Mouse (Mus musculus) cerebellum, postnatal 4 days (tissue): ENCODE results near the gene Gtdc1.

Experiments used
- DNase-seq, 2 experiments: peaks; one replicate each; pipeline ENCODE4 v3.0.0; 2022; ENCODE audit warnings: low spot score in 2 of 2, mixed read lengths in 1 of 2

Gtdc1 gene

DNA sequence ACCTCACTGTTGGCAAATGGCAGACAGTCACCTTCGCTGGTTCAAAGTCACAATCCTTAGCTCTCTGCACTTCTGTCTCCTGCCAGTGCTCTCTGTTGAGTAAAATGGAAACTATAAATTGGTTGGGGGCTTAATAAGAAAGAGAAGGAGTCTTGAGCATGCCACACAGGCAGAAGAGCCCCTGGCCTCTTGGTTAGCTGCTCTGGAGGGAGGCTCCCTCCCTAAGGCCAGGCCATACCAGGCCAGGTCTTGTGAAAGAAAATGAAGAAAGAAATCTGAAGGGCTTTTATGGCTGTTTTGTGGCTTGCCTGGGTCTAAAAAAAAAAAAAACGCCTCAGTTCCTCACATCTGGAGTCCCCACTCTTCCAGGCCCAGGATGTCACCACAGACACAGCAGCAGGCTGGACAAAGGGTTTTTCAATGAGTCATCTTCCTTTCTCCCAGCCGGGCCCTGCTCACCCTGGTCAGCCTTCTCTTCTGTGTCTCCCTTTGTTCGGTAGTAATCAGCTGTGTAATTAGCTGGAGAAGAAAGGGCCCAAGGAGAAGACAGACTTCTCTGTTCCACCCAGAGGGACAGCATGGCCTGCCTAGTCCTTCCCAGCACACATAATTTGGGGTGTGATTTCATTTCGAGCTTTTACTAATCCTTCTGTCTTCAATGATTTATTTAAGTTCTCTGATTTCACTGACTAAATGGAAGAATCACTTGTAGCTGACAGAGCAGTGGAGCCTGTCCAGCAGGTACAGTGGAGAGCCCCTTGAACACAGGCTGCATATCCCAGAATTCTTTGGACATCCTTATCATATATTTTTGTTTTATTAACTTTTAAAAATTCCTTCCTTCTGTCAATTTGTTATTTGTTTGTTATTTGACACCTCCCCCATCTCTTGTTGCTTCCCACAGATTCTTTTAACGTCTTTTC is 401.1 kb downstream of the Gtdc1 start:
- DNase-seq = no peak

DNA sequence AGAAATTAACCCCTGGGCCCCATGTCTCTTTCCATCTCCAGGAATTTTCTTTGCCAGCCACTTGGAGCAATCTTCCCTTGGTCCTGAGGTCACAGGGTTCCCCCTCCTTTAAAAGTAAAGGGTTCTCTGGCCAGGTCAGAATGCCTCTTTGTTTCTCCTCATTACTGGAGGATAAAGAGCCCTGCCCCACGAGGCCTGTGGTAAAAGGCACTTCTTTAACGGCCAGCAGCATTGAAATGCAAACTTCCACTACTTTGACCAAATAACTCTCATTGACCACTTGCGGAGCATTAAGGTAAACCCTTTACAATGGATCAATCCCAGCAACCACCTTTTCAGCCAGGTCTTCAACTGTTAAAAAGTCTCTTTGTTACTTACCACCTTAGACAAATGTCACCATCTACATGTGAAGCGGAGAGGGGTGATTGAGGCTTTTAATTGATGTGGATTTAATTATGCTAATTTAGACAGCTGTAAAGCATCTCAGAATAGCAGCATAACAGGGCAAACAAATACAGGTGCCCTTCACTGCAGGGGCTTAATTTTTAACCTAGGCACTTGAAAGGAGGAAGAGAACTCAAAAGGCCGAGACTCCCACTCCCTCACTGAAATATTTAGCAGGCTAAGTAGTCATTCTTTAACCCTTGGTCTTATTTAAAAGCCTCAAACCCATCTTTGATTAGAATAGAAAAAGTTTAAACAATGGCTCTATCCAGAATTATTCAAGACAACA is 402.1 kb downstream of the Gtdc1 start:
- DNase-seq = no peak

DNA sequence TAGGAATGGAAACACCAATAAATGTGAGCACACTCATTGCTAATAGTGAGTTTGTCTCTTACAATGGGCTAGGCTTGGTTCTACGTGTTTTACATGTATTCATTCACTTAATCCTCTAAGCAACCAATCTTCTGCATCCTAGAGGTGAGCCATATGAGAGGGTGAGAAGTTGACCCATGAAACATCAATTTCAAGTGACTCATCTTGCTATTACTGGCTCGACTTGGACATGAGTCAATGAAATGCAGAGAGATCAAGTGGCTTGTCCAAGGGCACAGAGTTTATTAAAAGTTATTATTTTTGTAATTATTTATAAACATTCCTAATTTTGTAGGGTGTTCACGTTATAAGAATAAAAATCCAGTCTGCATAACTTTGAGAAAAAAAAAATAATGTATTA is 408.2 kb downstream of the Gtdc1 start:
- DNase-seq = no peak

DNA sequence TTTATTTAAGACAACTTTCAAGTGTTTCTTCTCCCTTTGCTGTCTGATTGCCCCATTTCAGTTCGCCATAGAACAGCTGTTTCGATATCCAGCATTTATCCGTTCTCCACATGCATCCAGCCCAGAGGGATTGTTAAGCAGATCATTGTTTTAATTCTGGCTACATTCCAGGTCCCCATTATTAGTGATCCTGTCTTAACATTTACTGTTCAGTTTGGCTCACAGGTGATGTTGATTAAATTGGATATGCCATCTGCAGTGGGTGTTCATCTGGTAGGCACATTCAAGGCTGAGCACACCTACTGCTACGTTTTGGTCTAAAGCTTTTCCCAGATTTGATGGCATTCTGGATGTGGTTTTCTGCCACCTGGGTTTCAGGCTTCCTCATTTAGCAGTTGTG is 409.4 kb downstream of the Gtdc1 start:
- DNase-seq = no peak
